Mouse (Mus musculus) cerebellum, adult 2 months (tissue): ENCODE results near the gene Grin2a.

Experiments
- CTCF ChIP-seq: fragments of 200-500 bp; IDR thresholded peaks from 2 replicates; pipeline ENCODE4 v1.5.1; 2011; ENCODE audit warnings: low read depth, mild to moderate bottlenecking, control low read depth, low read length, moderate library complexity, borderline replicate concordance; ENCODE audit not compliant: insufficient read depth
- POLR2A ChIP-seq: fragments of 200-500 bp; IDR thresholded peaks from 2 replicates; pipeline ENCODE4 v1.6.1; 2011; ENCODE audit warnings: low read length, control low read depth, borderline replicate concordance; ENCODE audit not compliant: insufficient read depth

GRCm38 (mm10) chr16:9589176-9589575 lies 406.2 kb downstream of the Grin2a start:
- TF ChIP-seq CTCF (no peak), POLR2A (no peak)
